Mouse (Mus musculus) G1E (cell line): ENCODE data around the gene Ankrd52. TPM values are rescaled to one million over a fixed set of nuclear protein-coding genes. Genes with fewer than 3 reads are reported as not detected.

Source experiments
- ATAC-seq: 2 replicates; pipeline ENCODE4 v1.8.0; 2016; ENCODE audit warnings: mild to moderate bottlenecking; ENCODE audit not compliant: insufficient number of reproducible peaks, poor library complexity, low FRiP score, severe bottlenecking; ENCODE audit errors: extremely low read depth
- DNase-seq: peaks from one replicate; pipeline ENCODE4 v3.0.0; 2012; ENCODE audit warnings: low spot score
- H3K27me3 ChIP-seq: 2 replicates; pipeline ENCODE4 v1.6.1; 2012; ENCODE audit warnings: mild to moderate bottlenecking, low read length, inconsistent platforms; ENCODE audit not compliant: insufficient read depth
- H3K36me3 ChIP-seq: replicated peaks from 2 replicates; pipeline ENCODE3; 2012; ENCODE audit warnings: mild to moderate bottlenecking, inconsistent platforms
- H3K4me1 ChIP-seq: 2 replicates; pipeline ENCODE4 v1.6.1; 2012; ENCODE audit warnings: low read depth, low read length, inconsistent platforms, mixed read lengths; ENCODE audit not compliant: insufficient read depth
- H3K4me3 ChIP-seq: 2 replicates; pipeline ENCODE4 v1.5.1; 2012; ENCODE audit warnings: low read depth, mild to moderate bottlenecking, inconsistent platforms, low read length, moderate library complexity, mixed read lengths
- H3K9me3 ChIP-seq: replicated peaks from 2 replicates; pipeline ENCODE4 v1.6.1; 2012; ENCODE audit warnings: inconsistent platforms
- CTCF ChIP-seq: IDR thresholded peaks from 2 replicates; pipeline ENCODE4 v1.5.1; 2012; ENCODE audit warnings: low read depth, low read length, inconsistent platforms, mixed read lengths
- GATA1 ChIP-seq: IDR thresholded peaks from 2 replicates; pipeline ENCODE4 v1.6.1; 2012; ENCODE audit warnings: borderline replicate concordance, low read length, inconsistent platforms, mixed read lengths
- GATA2 ChIP-seq: IDR thresholded peaks from 2 replicates; pipeline ENCODE4 v1.6.1; 2012; ENCODE audit warnings: low read depth, low read length, inconsistent platforms, borderline replicate concordance
- POLR2AphosphoS5 ChIP-seq: IDR thresholded peaks from 2 replicates; pipeline ENCODE4 v1.6.1; 2012; ENCODE audit warnings: low read depth, low read length, inconsistent platforms; ENCODE audit not compliant: insufficient replicate concordance
- TAL1 ChIP-seq: conservative IDR thresholded peaks from 2 replicates; pipeline ENCODE4 v1.6.1; 2012; ENCODE audit warnings: low read depth, low read length, inconsistent platforms, mixed read lengths
- polyA plus RNA-seq: library from polyadenylated mRNA; stranded (reverse); fragments of >175 nt; gene quantifications from 2 replicates; pipeline ENCODE4 v1.2.3, GENCODE M21; 2012
- total RNA-seq, 2 experiments: library from RNA; stranded (forward) in 1 of 2; stranded (reverse) in 1 of 2; fragments of 200-1000 nt in 1 of 2; fragments of >200 nt in 1 of 2; fragmentation: Nextera tagmentation in 1 of 2; gene quantifications; 2 replicates each; pipeline ENCODE4 v1.2.3; 2014 to 2017

Ankrd52 gene
- total and polyA plus RNA-seq, 3 experiments: 6.6 to 75.9 (median 72.9) TPM

GRCm38 (mm10) chr10:128433417-128433816, 56.5 kb downstream of the Ankrd52 start:
- Histone ChIP-seq H3K27me3 (no peaks in the 10 kb centered on the region), H3K4me3 (no peak overlapping the region), H3K36me3 (peaks cover 89% of the 10 kb centered on the region), H3K9me3 (no peaks in the 10 kb centered on the region), H3K4me1 (peaks cover 2% of the 10 kb centered on the region; the same call in 1 of the 2 replicates)
- no peak for DNase-seq
- TF ChIP-seq TAL1: no peak
- no peak for TF ChIP-seq GATA1
- TF ChIP-seq GATA2: no peak
- no peak for TF ChIP-seq POLR2AphosphoS5
- no peak for TF ChIP-seq CTCF
- no peak for ATAC-seq

DNA sequence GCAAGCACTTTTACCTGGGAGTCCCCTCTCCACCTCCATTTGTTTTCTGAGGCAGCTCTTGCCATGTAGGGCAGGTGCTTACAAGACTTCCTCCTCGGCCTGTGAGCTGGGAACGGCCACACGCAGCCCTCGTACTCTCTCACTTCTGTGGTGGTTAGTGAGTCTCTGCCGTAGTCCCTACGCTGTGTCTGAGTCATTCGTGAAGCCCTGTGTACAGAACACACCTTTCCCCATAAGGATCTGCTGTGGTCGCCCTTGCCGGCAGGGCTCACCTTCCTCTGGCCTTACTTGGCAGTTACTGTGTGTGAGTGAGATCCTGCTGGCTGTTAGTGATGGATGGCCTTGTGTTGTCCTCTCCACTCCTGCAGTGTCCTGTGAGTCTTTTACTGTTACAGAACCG, 57.8 kb downstream of the Ankrd52 start:
- DNase-seq: no peak
- no peak for TF ChIP-seq TAL1
- no peak for TF ChIP-seq POLR2AphosphoS5
- Histone ChIP-seq H3K9me3 (no peaks in the 10 kb centered on the region), H3K4me3 (no peak overlapping the region), H3K36me3 (peaks cover 88% of the 10 kb centered on the region), H3K27me3 (no peaks in the 10 kb centered on the region), H3K4me1 (peaks cover 2% of the 10 kb centered on the region; the same call in 1 of the 2 replicates)
- ATAC-seq: no peak

GRCm38 (mm10) chr10:128435186-128435823, 58.4 kb downstream of the Ankrd52 start:
- TF ChIP-seq POLR2AphosphoS5 (no peak), GATA1 (no peak), CTCF (no peak), TAL1 (no peak), GATA2 (no peak)
- Histone ChIP-seq H3K4me3 (no peak overlapping the region), H3K4me1 (peaks cover 2% of the 10 kb centered on the region; the same call in 1 of the 2 replicates), H3K27me3 (no peaks in the 10 kb centered on the region), H3K36me3 (peaks cover 88% of the 10 kb centered on the region), H3K9me3 (no peaks in the 10 kb centered on the region)
- no peak for DNase-seq
- ATAC-seq: no peak

DNA sequence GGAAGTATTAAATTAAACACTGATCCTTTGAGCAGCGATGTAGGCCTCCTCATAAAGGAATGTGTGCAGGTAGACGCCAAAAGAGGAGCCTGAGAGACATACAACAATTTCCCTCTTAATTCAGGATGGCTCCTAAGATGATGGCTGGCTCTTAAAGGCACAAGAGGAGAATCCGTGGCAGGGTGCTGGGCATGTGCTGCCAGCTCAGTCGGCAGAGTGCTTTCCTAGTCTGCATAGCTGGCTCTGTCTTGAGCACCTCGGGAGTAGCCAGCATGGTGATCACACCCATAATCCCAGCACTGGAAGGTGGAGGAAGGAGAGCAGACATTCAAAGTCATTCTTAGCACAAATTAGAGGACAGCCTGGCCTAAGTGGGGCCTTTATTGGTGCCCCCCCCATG, 59.0 kb downstream of the Ankrd52 start:
- ATAC-seq: no peak
- Histone ChIP-seq H3K4me1 (peaks cover 2% of the 10 kb centered on the region; the same call in 1 of the 2 replicates), H3K27me3 (no peaks in the 10 kb centered on the region), H3K9me3 (no peaks in the 10 kb centered on the region), H3K4me3 (no peak overlapping the region), H3K36me3 (peaks cover 88% of the 10 kb centered on the region)
- TF ChIP-seq GATA1 (no peak), POLR2AphosphoS5 (no peak), CTCF (no peak), GATA2 (no peak), TAL1 (no peak)
- DNase-seq: no peak

DNA sequence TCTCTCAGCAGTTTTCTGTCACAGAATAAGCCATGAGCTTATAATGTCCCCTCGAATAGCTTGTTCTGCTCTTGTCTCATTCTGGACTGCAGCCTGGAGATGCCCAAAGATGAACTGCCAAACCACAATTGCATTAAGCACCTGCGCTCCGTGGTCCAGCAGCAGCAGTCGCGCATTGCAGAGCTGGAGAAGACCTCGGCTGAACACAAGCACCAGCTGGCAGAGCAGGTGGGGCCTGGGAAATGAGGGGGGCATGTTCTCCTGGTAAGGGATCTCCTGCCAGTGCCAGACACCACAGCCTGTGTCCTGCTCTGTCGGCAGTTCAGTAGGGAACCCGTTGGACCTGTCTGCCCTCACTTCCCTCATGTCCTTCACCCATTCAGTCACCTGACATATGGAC, 59.5 kb downstream of the Ankrd52 start:
- no peak overlapping the region for H3K4me3 ChIP-seq
- H3K9me3 ChIP-seq: no peaks in the 10 kb centered on the region
- ATAC-seq: no peak
- DNase-seq: no peak
- TF ChIP-seq TAL1 (no peak), POLR2AphosphoS5 (no peak), GATA2 (no peak), CTCF (no peak), GATA1 (no peak)
- peaks cover 88% of the 10 kb centered on the region for H3K36me3 ChIP-seq
- peaks cover 2% of the 10 kb centered on the region; the same call in 1 of the 2 replicates for H3K4me1 ChIP-seq
- no peaks in the 10 kb centered on the region for H3K27me3 ChIP-seq

GRCm38 (mm10) chr10:128438675-128439279, 61.9 kb downstream of the Ankrd52 start:
- no peak for ATAC-seq
- peaks cover 88% of the 10 kb centered on the region for H3K36me3 ChIP-seq

DNA sequence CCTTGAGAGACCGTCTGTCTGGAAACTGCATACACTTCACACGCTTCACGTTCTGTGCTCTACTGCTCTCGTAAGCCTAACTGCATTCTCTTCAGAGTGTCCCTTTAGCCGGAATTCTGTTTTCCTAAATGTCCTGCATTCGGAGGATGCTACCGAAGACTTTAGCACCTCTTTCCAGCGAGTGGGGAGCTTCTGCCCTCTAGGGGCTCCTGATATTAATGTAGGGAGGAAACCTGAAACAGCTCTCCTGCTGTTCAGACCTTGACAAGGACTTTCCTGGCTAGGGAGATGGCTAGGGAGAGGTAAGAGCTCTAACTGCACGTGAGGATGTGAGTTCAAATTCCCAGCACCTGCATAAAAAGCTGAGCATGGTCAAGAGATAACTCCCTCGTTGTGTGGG, 63.5 kb downstream of the Ankrd52 start:
- no peak for ATAC-seq
- DNase-seq: no peak
- H3K27me3 ChIP-seq: no peaks in the 10 kb centered on the region
- no peaks in the 10 kb centered on the region for H3K4me1 ChIP-seq
- H3K36me3 ChIP-seq: peaks cover 81% of the 10 kb centered on the region
- no peaks in the 10 kb centered on the region for H3K9me3 ChIP-seq
- H3K4me3 ChIP-seq: no peak overlapping the region
- TF ChIP-seq GATA2: no peak
- TF ChIP-seq GATA1: no peak
- TF ChIP-seq POLR2AphosphoS5: no peak
- no peak for TF ChIP-seq TAL1
- TF ChIP-seq CTCF: no peak

More at GRCm38 (mm10) chr10:128438675-128439279, 61.9 kb downstream of the Ankrd52 start:
- Histone ChIP-seq H3K4me3 (no peak overlapping the region), H3K9me3 (no peaks in the 10 kb centered on the region), H3K4me1 (no peaks in the 10 kb centered on the region), H3K27me3 (no peaks in the 10 kb centered on the region)
- no peak for DNase-seq
- TF ChIP-seq GATA1 (no peak), POLR2AphosphoS5 (no peak), GATA2 (no peak), CTCF (no peak), TAL1 (no peak)
